Mouse (Mus musculus) E14TG2a.4 (cell line): ENCODE measurements around the gene Pou6f2.

Experiments
- CTCF ChIP-seq: conservative IDR thresholded peaks from 2 replicates; pipeline ENCODE4 v1.5.1; 2014; ENCODE audit warnings: low read length
- NANOG ChIP-seq: IDR thresholded peaks from 2 replicates; pipeline ENCODE4 v1.6.1; 2014; ENCODE audit warnings: borderline replicate concordance, low read length, mixed read lengths
- POU5F1 ChIP-seq: IDR thresholded peaks from 2 replicates; pipeline ENCODE4 v1.6.1; 2014; ENCODE audit warnings: low read length, borderline replicate concordance

DNA sequence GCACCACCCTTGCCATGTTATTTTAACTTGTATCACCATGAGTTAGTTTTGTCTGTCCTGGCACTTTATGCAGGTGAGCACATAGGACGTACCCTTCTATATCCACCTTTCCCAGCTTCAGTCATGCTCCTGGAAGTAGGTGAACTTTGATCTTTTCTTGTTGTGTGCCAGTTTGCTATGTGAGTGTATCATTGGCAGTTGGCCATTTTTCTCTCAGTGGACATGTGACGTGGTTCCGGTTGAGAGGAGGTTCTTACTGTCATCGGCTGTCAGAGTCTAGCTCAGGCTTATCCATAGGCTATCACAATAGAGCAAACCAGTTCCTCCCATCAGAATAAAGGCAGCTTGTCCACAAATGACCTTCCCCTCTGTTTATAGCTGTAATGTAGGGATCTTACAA, 63.5 kb downstream of the Pou6f2 start:
- TF ChIP-seq CTCF (no peak), NANOG (no peak), POU5F1 (no peak)
